Mouse (Mus musculus): Measurements from ENCODE around the gene Abca12. TPM values are rescaled to one million over a fixed set of nuclear protein-coding genes. Genes with fewer than 3 reads are reported as not detected.

Abca12 gene
- polyA plus RNA-seq, 1 experiment: 0.16 TPM

DNA sequence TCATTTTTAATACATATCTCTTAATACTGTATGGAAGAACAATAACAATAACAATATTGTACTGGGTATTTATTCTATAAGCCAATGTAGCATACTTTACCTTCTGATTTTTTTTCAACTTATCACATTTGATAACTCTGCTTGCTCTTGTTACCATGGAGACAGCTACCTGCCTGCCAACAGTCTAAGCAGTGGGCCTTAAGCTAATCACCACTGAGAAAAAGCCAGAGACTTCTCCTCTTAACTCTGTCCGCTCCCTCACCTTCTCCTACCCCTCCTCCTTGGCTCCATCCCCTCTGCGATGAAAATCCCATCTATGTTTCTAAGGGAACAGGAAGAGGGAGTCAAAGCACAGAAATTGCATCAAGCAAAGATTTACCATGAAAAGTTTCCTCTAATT is 118.1 kb downstream of the Abca12 start:
- H3K4me1 ChIP-seq (ENCODE audit: control insufficient read depth, insufficient read depth, low read length): no peaks in the 10 kb centered on the region
- TF ChIP-seq CTCF (IDR thresholded peaks at IDR 0.05; ENCODE audit: borderline replicate concordance, insufficient read depth, low read length) (no peak), POLR2A (IDR thresholded peaks at IDR 0.05; ENCODE audit: low read depth, low read length) (no peak)
- no peak overlapping the region for H3K27ac ChIP-seq (ENCODE audit: insufficient read depth, low read length)
- no peak overlapping the region for H3K4me3 ChIP-seq (ENCODE audit: insufficient read depth, low read length)

DNA sequence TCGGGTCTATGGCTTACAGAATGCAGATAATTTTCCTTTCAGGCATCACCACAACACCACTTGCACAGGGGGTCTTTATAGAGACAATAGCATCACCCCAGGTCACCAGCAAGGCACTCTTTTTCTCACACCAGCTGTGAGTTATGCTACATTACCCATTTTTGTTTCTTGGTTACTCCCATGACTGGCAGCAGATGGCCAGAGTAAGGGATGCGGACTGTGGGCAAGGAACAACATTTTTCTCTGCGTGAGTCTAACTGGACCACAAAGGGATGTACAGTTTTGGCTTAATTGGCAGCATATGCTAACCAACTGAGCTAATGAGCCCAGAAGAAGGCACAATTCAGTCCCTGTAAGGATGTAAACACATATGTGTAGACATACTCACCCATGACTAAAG is 122.8 kb downstream of the Abca12 start:
- TF ChIP-seq CTCF (IDR thresholded peaks at IDR 0.05; ENCODE audit: borderline replicate concordance, insufficient read depth, low read length) (no peak), POLR2A (IDR thresholded peaks at IDR 0.05; ENCODE audit: low read depth, low read length) (no peak)
- Histone ChIP-seq H3K4me3 (ENCODE audit: insufficient read depth, low read length) (no peak overlapping the region), H3K4me1 (ENCODE audit: control insufficient read depth, insufficient read depth, low read length) (no peaks in the 10 kb centered on the region), H3K27ac (ENCODE audit: insufficient read depth, low read length) (no peak overlapping the region)

DNA sequence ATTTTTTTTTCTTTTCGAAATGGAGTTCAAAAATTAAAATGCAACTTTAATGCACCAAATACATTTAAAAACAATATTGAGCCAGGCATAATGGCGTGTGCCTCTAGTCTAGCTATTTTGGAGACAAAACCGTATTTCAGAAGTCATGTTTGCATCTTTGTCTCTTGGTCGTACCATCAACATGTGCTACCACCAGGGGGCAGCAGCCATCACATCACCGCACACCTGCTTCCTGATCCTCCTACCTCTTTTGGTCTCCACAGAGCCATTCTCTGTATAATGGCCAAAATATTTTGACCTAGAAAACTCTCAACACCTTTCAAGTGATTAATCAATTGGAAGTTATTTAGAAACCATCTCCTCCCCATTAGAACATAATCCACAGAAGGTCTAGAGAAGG is 125.2 kb downstream of the Abca12 start:
- Histone ChIP-seq H3K4me1 (ENCODE audit: control insufficient read depth, insufficient read depth, low read length) (no peaks in the 10 kb centered on the region), H3K4me3 (ENCODE audit: insufficient read depth, low read length) (no peak overlapping the region), H3K27ac (ENCODE audit: insufficient read depth, low read length) (no peak overlapping the region)
- TF ChIP-seq CTCF (IDR thresholded peaks at IDR 0.05; ENCODE audit: borderline replicate concordance, insufficient read depth, low read length) (peak; percentile 95), POLR2A (IDR thresholded peaks at IDR 0.05; ENCODE audit: low read depth, low read length) (no peak)

DNA sequence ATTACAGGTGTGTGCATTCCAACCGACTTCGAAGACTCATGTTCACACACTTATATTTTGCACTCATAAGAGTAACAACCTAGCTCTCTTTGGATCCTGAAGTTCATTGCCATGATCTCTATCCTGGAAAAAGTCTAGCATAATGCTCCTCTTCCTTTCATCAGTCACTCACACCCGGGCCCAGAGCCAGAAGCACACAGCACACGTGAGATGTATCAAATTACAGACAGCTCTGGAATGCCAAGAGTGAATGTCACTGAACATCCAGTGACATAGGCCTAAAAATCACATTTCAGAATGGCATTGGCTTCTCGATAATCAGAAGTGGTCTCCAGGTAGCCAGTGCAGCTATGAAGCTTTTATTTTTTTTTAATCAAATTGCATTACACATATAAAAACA is 137.8 kb downstream of the Abca12 start:
- Histone ChIP-seq H3K27ac (ENCODE audit: insufficient read depth, low read length) (no peak overlapping the region), H3K4me3 (ENCODE audit: insufficient read depth, low read length) (no peak overlapping the region), H3K4me1 (ENCODE audit: control insufficient read depth, insufficient read depth, low read length) (no peaks in the 10 kb centered on the region)
- TF ChIP-seq POLR2A (IDR thresholded peaks at IDR 0.05; ENCODE audit: low read depth, low read length) (no peak), CTCF (IDR thresholded peaks at IDR 0.05; ENCODE audit: borderline replicate concordance, insufficient read depth, low read length) (no peak)

- H3K27ac ChIP-seq (ENCODE audit: insufficient read depth, low read length): no peak overlapping the region
- TF ChIP-seq CTCF (IDR thresholded peaks at IDR 0.05; ENCODE audit: borderline replicate concordance, insufficient read depth, low read length) (no peak), POLR2A (IDR thresholded peaks at IDR 0.05; ENCODE audit: low read depth, low read length) (no peak)
- no peaks in the 10 kb centered on the region for H3K4me1 ChIP-seq (ENCODE audit: control insufficient read depth, insufficient read depth, low read length)
- H3K4me3 ChIP-seq (ENCODE audit: insufficient read depth, low read length): no peak overlapping the region
Measured at GRCm38 (mm10) chr1:71272550-71272949, 142.2 kb downstream of the Abca12 start.

GRCm38 (mm10) chr1:71272077-71272476 is 142.6 kb downstream of the Abca12 start:
- no peaks in the 10 kb centered on the region for H3K4me1 ChIP-seq (ENCODE audit: control insufficient read depth, insufficient read depth, low read length)
- TF ChIP-seq CTCF (IDR thresholded peaks at IDR 0.05; ENCODE audit: borderline replicate concordance, insufficient read depth, low read length): no peak
- no peak for TF ChIP-seq POLR2A (IDR thresholded peaks at IDR 0.05; ENCODE audit: low read depth, low read length)
- no peak overlapping the region for H3K4me3 ChIP-seq (ENCODE audit: insufficient read depth, low read length)
- no peak overlapping the region for H3K27ac ChIP-seq (ENCODE audit: insufficient read depth, low read length)

- no peak overlapping the region for H3K27ac ChIP-seq (ENCODE audit: insufficient read depth, low read length)
- H3K4me1 ChIP-seq (ENCODE audit: control insufficient read depth, insufficient read depth, low read length): no peaks in the 10 kb centered on the region
- TF ChIP-seq CTCF (IDR thresholded peaks at IDR 0.05; ENCODE audit: borderline replicate concordance, insufficient read depth, low read length) (no peak), POLR2A (IDR thresholded peaks at IDR 0.05; ENCODE audit: low read depth, low read length) (no peak)
- no peak overlapping the region for H3K4me3 ChIP-seq (ENCODE audit: insufficient read depth, low read length)
Measured at GRCm38 (mm10) chr1:71270083-71270482, 144.6 kb downstream of the Abca12 start.

GRCm38 (mm10) chr1:71266630-71267029 is 148.1 kb downstream of the Abca12 start:
- Histone ChIP-seq H3K27ac (ENCODE audit: insufficient read depth, low read length) (no peak overlapping the region), H3K4me1 (ENCODE audit: control insufficient read depth, insufficient read depth, low read length) (no peaks in the 10 kb centered on the region), H3K4me3 (ENCODE audit: insufficient read depth, low read length) (no peak overlapping the region)
- no peak for TF ChIP-seq CTCF (IDR thresholded peaks at IDR 0.05; ENCODE audit: borderline replicate concordance, insufficient read depth, low read length)
- no peak for TF ChIP-seq POLR2A (IDR thresholded peaks at IDR 0.05; ENCODE audit: low read depth, low read length)

DNA sequence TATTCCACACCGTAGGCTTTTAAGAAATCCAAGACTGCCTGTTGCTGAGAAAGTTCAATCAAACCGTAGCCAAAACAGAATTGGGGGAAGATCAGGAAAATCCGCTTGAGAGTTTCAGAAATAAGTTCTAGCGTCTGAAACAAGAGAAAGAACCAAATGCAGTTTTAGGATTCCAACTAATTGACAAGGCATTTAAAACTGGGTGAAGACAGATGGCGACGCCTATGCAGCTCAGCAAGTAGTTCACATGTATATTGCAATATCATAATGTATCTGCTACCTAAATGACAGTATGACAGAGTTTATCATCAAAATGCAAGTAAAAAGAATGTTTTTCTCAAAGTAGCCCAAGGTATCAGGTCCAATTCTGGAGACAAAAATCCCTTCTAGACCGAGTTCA is 151.2 kb downstream of the Abca12 start:
- Histone ChIP-seq H3K4me3 (ENCODE audit: insufficient read depth, low read length) (no peak overlapping the region), H3K4me1 (ENCODE audit: control insufficient read depth, insufficient read depth, low read length) (no peaks in the 10 kb centered on the region), H3K27ac (ENCODE audit: insufficient read depth, low read length) (no peak overlapping the region)
- TF ChIP-seq POLR2A (IDR thresholded peaks at IDR 0.05; ENCODE audit: low read depth, low read length) (no peak), CTCF (IDR thresholded peaks at IDR 0.05; ENCODE audit: borderline replicate concordance, insufficient read depth, low read length) (no peak)

GRCm38 (mm10) chr1:71244647-71245046 is 170.1 kb downstream of the Abca12 start:
- no peak overlapping the region for H3K4me3 ChIP-seq (ENCODE audit: insufficient read depth, low read length)
- H3K4me1 ChIP-seq (ENCODE audit: control insufficient read depth, insufficient read depth, low read length): no peaks in the 10 kb centered on the region
- TF ChIP-seq POLR2A (IDR thresholded peaks at IDR 0.05; ENCODE audit: low read depth, low read length) (no peak), CTCF (IDR thresholded peaks at IDR 0.05; ENCODE audit: borderline replicate concordance, insufficient read depth, low read length) (no peak)
- H3K27ac ChIP-seq (ENCODE audit: insufficient read depth, low read length): no peak overlapping the region

DNA sequence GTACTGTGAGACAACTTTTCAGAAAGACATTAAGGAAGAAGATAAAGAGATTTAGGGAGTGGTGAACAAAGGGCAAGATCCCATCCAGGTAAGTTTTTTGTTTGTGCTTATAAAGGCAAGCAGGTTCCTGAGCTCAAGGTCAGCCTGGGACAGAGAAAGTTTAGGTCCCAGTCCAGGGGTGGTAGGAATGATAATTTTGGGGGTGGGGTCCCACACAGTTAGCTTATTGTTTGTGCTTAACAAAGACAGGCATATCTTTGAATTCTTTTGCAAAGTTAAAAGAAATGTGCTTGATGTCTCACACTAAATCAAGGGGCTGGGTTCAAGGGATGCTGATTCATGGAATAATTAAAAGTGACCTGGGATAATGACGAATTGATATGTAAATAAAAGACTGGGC is 173.3 kb downstream of the Abca12 start:
- Histone ChIP-seq H3K4me1 (ENCODE audit: control insufficient read depth, insufficient read depth, low read length) (no peaks in the 10 kb centered on the region), H3K27ac (ENCODE audit: insufficient read depth, low read length) (no peak overlapping the region), H3K4me3 (ENCODE audit: insufficient read depth, low read length) (no peak overlapping the region)
- TF ChIP-seq POLR2A (IDR thresholded peaks at IDR 0.05; ENCODE audit: low read depth, low read length) (no peak), CTCF (IDR thresholded peaks at IDR 0.05; ENCODE audit: borderline replicate concordance, insufficient read depth, low read length) (no peak)
